Mouse (Mus musculus): ENCODE data around the gene Kmt2e. TPM values are rescaled to one million over a fixed set of nuclear protein-coding genes. Genes with fewer than 3 reads are reported as not detected.

The Kmt2e gene
- polyA plus RNA-seq, 1 experiment: 13.8 TPM

- TF ChIP-seq POLR2A (IDR thresholded peaks at IDR 0.05; ENCODE audit: control insufficient read depth, low read depth, low read length): no peak
- TF ChIP-seq CTCF (IDR thresholded peaks at IDR 0.05; ENCODE audit: control insufficient read depth, insufficient read depth, insufficient replicate concordance, low read depth, low read length): no peak
- H3K36me3 ChIP-seq (ENCODE audit: control insufficient read depth, insufficient read depth, low read length): no peaks in the 10 kb centered on the region
- no peaks in the 10 kb centered on the region for H3K27me3 ChIP-seq (ENCODE audit: control insufficient read depth, insufficient read depth, low read length)
- no peak overlapping the region for H3K27ac ChIP-seq (ENCODE audit: control insufficient read depth, insufficient read depth, low read depth, low read length)
- H3K4me3 ChIP-seq (ENCODE audit: control insufficient read depth, low read depth, low read length): no peak overlapping the region
- peaks cover 2% of the 10 kb centered on the region; the same call in 1 of the 2 replicates for H3K4me1 ChIP-seq (ENCODE audit: control insufficient read depth, insufficient read depth, low read length)
Observed at GRCm38 (mm10) chr5:23419616-23420170, 14.5 kb upstream of the Kmt2e start.

- Histone ChIP-seq H3K36me3 (ENCODE audit: control insufficient read depth, insufficient read depth, low read length) (no peaks in the 10 kb centered on the region), H3K4me3 (ENCODE audit: control insufficient read depth, low read depth, low read length) (no peak overlapping the region), H3K4me1 (ENCODE audit: control insufficient read depth, insufficient read depth, low read length) (peaks cover 2% of the 10 kb centered on the region; the same call in 1 of the 2 replicates), H3K27me3 (ENCODE audit: control insufficient read depth, insufficient read depth, low read length) (no peaks in the 10 kb centered on the region), H3K27ac (ENCODE audit: control insufficient read depth, insufficient read depth, low read depth, low read length) (no peak overlapping the region)
- no peak for TF ChIP-seq CTCF (IDR thresholded peaks at IDR 0.05; ENCODE audit: control insufficient read depth, insufficient read depth, insufficient replicate concordance, low read depth, low read length)
- no peak for TF ChIP-seq POLR2A (IDR thresholded peaks at IDR 0.05; ENCODE audit: control insufficient read depth, low read depth, low read length)
Observed at GRCm38 (mm10) chr5:23420410-23420809, 13.8 kb upstream of the Kmt2e start.

GRCm38 (mm10) chr5:23421440-23421839 is 12.8 kb upstream of the Kmt2e start:
- no peaks in the 10 kb centered on the region for H3K36me3 ChIP-seq (ENCODE audit: control insufficient read depth, insufficient read depth, low read length)
- TF ChIP-seq CTCF (IDR thresholded peaks at IDR 0.05; ENCODE audit: control insufficient read depth, insufficient read depth, insufficient replicate concordance, low read depth, low read length) (no peak), POLR2A (IDR thresholded peaks at IDR 0.05; ENCODE audit: control insufficient read depth, low read depth, low read length) (no peak)
- no peak overlapping the region for H3K4me3 ChIP-seq (ENCODE audit: control insufficient read depth, low read depth, low read length)
- H3K27ac ChIP-seq (ENCODE audit: control insufficient read depth, insufficient read depth, low read depth, low read length): no peak overlapping the region
- H3K4me1 ChIP-seq (ENCODE audit: control insufficient read depth, insufficient read depth, low read length): peaks cover 2% of the 10 kb centered on the region; the same call in 1 of the 2 replicates
- no peaks in the 10 kb centered on the region for H3K27me3 ChIP-seq (ENCODE audit: control insufficient read depth, insufficient read depth, low read length)

- H3K4me3 ChIP-seq (ENCODE audit: control insufficient read depth, low read depth, low read length): no peak overlapping the region
- no peaks in the 10 kb centered on the region; the same call in 1 of the 2 replicates for H3K36me3 ChIP-seq (ENCODE audit: control insufficient read depth, insufficient read depth, low read length)
- TF ChIP-seq CTCF (IDR thresholded peaks at IDR 0.05; ENCODE audit: control insufficient read depth, insufficient read depth, insufficient replicate concordance, low read depth, low read length) (no peak), POLR2A (IDR thresholded peaks at IDR 0.05; ENCODE audit: control insufficient read depth, low read depth, low read length) (no peak)
- no peak overlapping the region for H3K27ac ChIP-seq (ENCODE audit: control insufficient read depth, insufficient read depth, low read depth, low read length)
- H3K4me1 ChIP-seq (ENCODE audit: control insufficient read depth, insufficient read depth, low read length): peaks cover 2% of the 10 kb centered on the region; the same call in 1 of the 2 replicates
- no peaks in the 10 kb centered on the region for H3K27me3 ChIP-seq (ENCODE audit: control insufficient read depth, insufficient read depth, low read length)
Observed at GRCm38 (mm10) chr5:23423036-23423435, 11.2 kb upstream of the Kmt2e start.

- Histone ChIP-seq H3K36me3 (ENCODE audit: control insufficient read depth, insufficient read depth, low read length) (no peaks in the 10 kb centered on the region; the same call in 1 of the 2 replicates), H3K27me3 (ENCODE audit: control insufficient read depth, insufficient read depth, low read length) (no peaks in the 10 kb centered on the region), H3K4me3 (ENCODE audit: control insufficient read depth, low read depth, low read length) (no peak overlapping the region), H3K4me1 (ENCODE audit: control insufficient read depth, insufficient read depth, low read length) (no peaks in the 10 kb centered on the region; the same call in 1 of the 2 replicates), H3K27ac (ENCODE audit: control insufficient read depth, insufficient read depth, low read depth, low read length) (no peak overlapping the region)
- TF ChIP-seq CTCF (IDR thresholded peaks at IDR 0.05; ENCODE audit: control insufficient read depth, insufficient read depth, insufficient replicate concordance, low read depth, low read length) (no peak), POLR2A (IDR thresholded peaks at IDR 0.05; ENCODE audit: control insufficient read depth, low read depth, low read length) (no peak)
Observed at GRCm38 (mm10) chr5:23427501-23427900, 6.7 kb upstream of the Kmt2e start.

GRCm38 (mm10) chr5:23431070-23431864 is 3.0 kb upstream of the Kmt2e start:
- Histone ChIP-seq H3K27ac (ENCODE audit: control insufficient read depth, insufficient read depth, low read depth, low read length) (no peak overlapping the region), H3K4me1 (ENCODE audit: control insufficient read depth, insufficient read depth, low read length) (peaks cover 2% of the 10 kb centered on the region; the same call in 1 of the 2 replicates), H3K4me3 (ENCODE audit: control insufficient read depth, low read depth, low read length) (no peak overlapping the region), H3K27me3 (ENCODE audit: control insufficient read depth, insufficient read depth, low read length) (no peaks in the 10 kb centered on the region), H3K36me3 (ENCODE audit: control insufficient read depth, insufficient read depth, low read length) (no peaks in the 10 kb centered on the region; the same call in 1 of the 2 replicates)
- TF ChIP-seq CTCF (IDR thresholded peaks at IDR 0.05; ENCODE audit: control insufficient read depth, insufficient read depth, insufficient replicate concordance, low read depth, low read length): no peak
- TF ChIP-seq POLR2A (IDR thresholded peaks at IDR 0.05; ENCODE audit: control insufficient read depth, low read depth, low read length): no peak

- no peaks in the 10 kb centered on the region; the same call in 1 of the 2 replicates for H3K36me3 ChIP-seq (ENCODE audit: control insufficient read depth, insufficient read depth, low read length)
- H3K27ac ChIP-seq (ENCODE audit: control insufficient read depth, insufficient read depth, low read depth, low read length): peak overlapping the region; percentile 100
- H3K4me3 ChIP-seq (ENCODE audit: control insufficient read depth, low read depth, low read length): peak overlapping the region; percentile 100
- peaks cover 2% of the 10 kb centered on the region; the same call in 1 of the 2 replicates for H3K4me1 ChIP-seq (ENCODE audit: control insufficient read depth, insufficient read depth, low read length)
- H3K27me3 ChIP-seq (ENCODE audit: control insufficient read depth, insufficient read depth, low read length): no peaks in the 10 kb centered on the region
- TF ChIP-seq POLR2A (IDR thresholded peaks at IDR 0.05; ENCODE audit: control insufficient read depth, low read depth, low read length): no peak
- TF ChIP-seq CTCF (IDR thresholded peaks at IDR 0.05; ENCODE audit: control insufficient read depth, insufficient read depth, insufficient replicate concordance, low read depth, low read length): no peak
Observed at GRCm38 (mm10) chr5:23431948-23432707, 2.1 kb upstream of the Kmt2e start.
